Mouse (Mus musculus) cerebellum, adult 2 months (tissue): ENCODE measurements around the gene Enpp3. TPM values are rescaled to one million over a fixed set of nuclear protein-coding genes. Genes with fewer than 3 reads are reported as not detected.

Experiments
- DNase-seq, 2 experiments: peaks; one replicate each; pipeline ENCODE4 v3.0.0; 2021
- H3K27ac ChIP-seq: fragments of 200-500 bp; 2 replicates; pipeline ENCODE4 v1.5.1; 2012; ENCODE audit warnings: low read length, control low read depth, inconsistent platforms; ENCODE audit not compliant: insufficient read depth
- H3K27me3 ChIP-seq: fragments of 200-500 bp; 2 replicates; pipeline ENCODE4 v1.6.1; 2012; ENCODE audit warnings: inconsistent platforms, mild to moderate bottlenecking, low read length, moderate library complexity; ENCODE audit not compliant: control insufficient read depth, insufficient read depth
- H3K4me1 ChIP-seq: fragments of 200-500 bp; 2 replicates; pipeline ENCODE4 v1.6.1; 2011; ENCODE audit warnings: low read length; ENCODE audit not compliant: control insufficient read depth, insufficient read depth
- H3K4me3 ChIP-seq: fragments of 200-500 bp; replicated peaks from 2 replicates; pipeline ENCODE3; 2011; ENCODE audit warnings: mild to moderate bottlenecking, low read depth, low read length, control low read depth; ENCODE audit not compliant: insufficient read depth
- CTCF ChIP-seq: fragments of 200-500 bp; IDR thresholded peaks from 2 replicates; pipeline ENCODE4 v1.5.1; 2011; ENCODE audit warnings: low read depth, mild to moderate bottlenecking, control low read depth, low read length, moderate library complexity, borderline replicate concordance; ENCODE audit not compliant: insufficient read depth
- POLR2A ChIP-seq: fragments of 200-500 bp; IDR thresholded peaks from 2 replicates; pipeline ENCODE4 v1.6.1; 2011; ENCODE audit warnings: low read length, control low read depth, borderline replicate concordance; ENCODE audit not compliant: insufficient read depth
- WGBS: fragments of 180-500 bp; shearing (Covaris S2); methylation state at CpG from one replicate; pipeline ENCODE4 v1.1.7; 2018; 5-methylcytosine and 5-hydroxymethylcytosine counted together
- polyA plus RNA-seq: library from polyadenylated mRNA; depleted of rRNA; stranded (reverse); fragments of >200 nt; gene quantifications from 2 replicates; pipeline ENCODE4 v1.2.3, GENCODE M21; 2012

Enpp3 gene
- polyA plus RNA-seq, 1 experiment, result 1.4 TPM

- no peaks in the 10 kb centered on the region for H3K4me1 ChIP-seq
- 94% methylated on average over 4 of the region's 4 CpGs for WGBS
- H3K27ac ChIP-seq, result no peak overlapping the region
- TF ChIP-seq CTCF (no peak), POLR2A (no peak)
- no peak overlapping the region for H3K4me3 ChIP-seq
- no peak for DNase-seq
- no peaks in the 10 kb centered on the region; the same call in 1 of the 2 replicates for H3K27me3 ChIP-seq
Observed at GRCm38 (mm10) chr10:24840795-24841194, 1.8 kb downstream of the Enpp3 start.

- Histone ChIP-seq H3K4me1 (no peaks in the 10 kb centered on the region), H3K27me3 (no peaks in the 10 kb centered on the region; the same call in 1 of the 2 replicates), H3K4me3 (no peak overlapping the region), H3K27ac (no peak overlapping the region)
- no peak for TF ChIP-seq POLR2A
- no peak for TF ChIP-seq CTCF
- 50% methylated on average over 4 of the region's 4 CpGs for WGBS
- DNase-seq, result no peak
Observed at GRCm38 (mm10) chr10:24836366-24837038, 6.1 kb downstream of the Enpp3 start.

GRCm38 (mm10) chr10:24835702-24836342 lies 6.8 kb downstream of the Enpp3 start:
- no peaks in the 10 kb centered on the region; the same call in 1 of the 2 replicates for H3K27me3 ChIP-seq
- no peaks in the 10 kb centered on the region for H3K4me1 ChIP-seq
- no peak for TF ChIP-seq POLR2A
- TF ChIP-seq CTCF, result no peak
- no peak for DNase-seq
- WGBS, result 33% methylated on average over 12 of the region's 12 CpGs
- no peak overlapping the region for H3K27ac ChIP-seq
- H3K4me3 ChIP-seq, result no peak overlapping the region

- WGBS, result 26% methylated on average over 4 of the region's 4 CpGs
- DNase-seq, result no peak
- TF ChIP-seq CTCF (no peak), POLR2A (no peak)
- Histone ChIP-seq H3K27ac (no peak overlapping the region), H3K4me3 (no peak overlapping the region), H3K27me3 (no peaks in the 10 kb centered on the region; the same call in 1 of the 2 replicates), H3K4me1 (no peaks in the 10 kb centered on the region)
Observed at GRCm38 (mm10) chr10:24834634-24835371, 7.8 kb downstream of the Enpp3 start.

- H3K4me1 ChIP-seq, result no peaks in the 10 kb centered on the region
- no peak overlapping the region for H3K4me3 ChIP-seq
- no peak overlapping the region for H3K27ac ChIP-seq
- WGBS, result 94% methylated on average over 9 of the region's 9 CpGs
- no peaks in the 10 kb centered on the region; the same call in 1 of the 2 replicates for H3K27me3 ChIP-seq
- no peak for TF ChIP-seq POLR2A
- TF ChIP-seq CTCF, result no peak
- DNase-seq, result no peak
Observed at GRCm38 (mm10) chr10:24832306-24832705, 10.3 kb downstream of the Enpp3 start.

GRCm38 (mm10) chr10:24831377-24832095 lies 11.1 kb downstream of the Enpp3 start:
- H3K27ac ChIP-seq, result no peak overlapping the region
- no peaks in the 10 kb centered on the region for H3K4me1 ChIP-seq
- no peak for DNase-seq
- H3K27me3 ChIP-seq, result no peaks in the 10 kb centered on the region
- TF ChIP-seq CTCF, result no peak
- no peak for TF ChIP-seq POLR2A
- H3K4me3 ChIP-seq, result no peak overlapping the region
- WGBS, result 69% methylated on average over 15 of the region's 15 CpGs

GRCm38 (mm10) chr10:24830448-24830847 lies 12.2 kb downstream of the Enpp3 start:
- Histone ChIP-seq H3K4me1 (no peaks in the 10 kb centered on the region), H3K27me3 (no peaks in the 10 kb centered on the region), H3K27ac (no peak overlapping the region), H3K4me3 (no peak overlapping the region)
- no peak for DNase-seq
- no peak for TF ChIP-seq CTCF
- 81% methylated on average over 5 of the region's 5 CpGs for WGBS
